Mouse (Mus musculus) neutrophil, adult 59 days (primary cell): Measurements from ENCODE around the gene Akap5. TPM values are rescaled to one million over a fixed set of nuclear protein-coding genes. Genes with fewer than 3 reads are reported as not detected.

Experiments used
- total RNA-seq, 2 experiments: library from RNA; stranded (reverse); gene quantifications; 1 replicate in 1 of 2; 2 replicates in 1 of 2; pipeline ENCODE4 v1.2.4; 2023

Akap5 gene
- total RNA-seq: under 1 TPM; 0.24 to 0.47 TPM

DNA sequence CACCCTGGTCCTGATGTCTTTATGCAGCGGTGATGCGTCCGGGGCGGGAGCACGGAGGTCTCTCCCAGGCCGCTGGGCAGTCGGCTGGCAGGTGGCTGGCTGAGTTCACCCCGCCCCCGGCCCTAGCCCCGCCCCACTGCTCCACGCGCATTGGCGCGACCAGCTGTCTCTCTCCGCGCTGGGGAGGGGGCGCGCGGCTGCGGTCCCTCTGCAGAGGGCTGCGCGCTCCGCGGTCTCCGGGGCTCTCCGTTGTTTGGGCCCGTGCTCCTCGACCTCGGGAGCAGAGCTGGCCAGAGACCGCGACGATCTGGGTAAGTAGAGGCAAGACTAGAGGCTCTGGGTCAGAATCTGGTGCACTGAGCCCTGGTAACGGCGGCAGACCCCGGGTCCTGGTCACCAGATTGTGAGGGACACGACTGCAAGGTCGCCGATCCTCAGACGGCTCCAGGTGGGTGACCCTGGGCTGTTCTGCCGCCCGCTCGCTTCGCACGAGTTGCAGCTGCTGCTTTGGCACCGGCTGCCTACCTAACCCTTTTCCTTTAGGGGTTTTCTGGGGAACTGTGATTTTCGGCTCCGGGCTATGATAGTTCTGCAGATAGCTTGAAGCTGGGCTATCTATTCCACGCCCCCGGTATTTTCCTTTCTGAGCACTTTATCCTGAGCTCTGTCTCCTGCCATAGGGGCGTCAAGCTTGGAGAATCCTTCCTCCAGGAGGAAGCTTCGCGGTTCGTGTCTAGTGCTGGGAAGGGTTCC, at the start of gene Akap5:
Akap5 (plus strand) TSS at position 213 of the 753 bp plus-strand sequence.

DNA sequence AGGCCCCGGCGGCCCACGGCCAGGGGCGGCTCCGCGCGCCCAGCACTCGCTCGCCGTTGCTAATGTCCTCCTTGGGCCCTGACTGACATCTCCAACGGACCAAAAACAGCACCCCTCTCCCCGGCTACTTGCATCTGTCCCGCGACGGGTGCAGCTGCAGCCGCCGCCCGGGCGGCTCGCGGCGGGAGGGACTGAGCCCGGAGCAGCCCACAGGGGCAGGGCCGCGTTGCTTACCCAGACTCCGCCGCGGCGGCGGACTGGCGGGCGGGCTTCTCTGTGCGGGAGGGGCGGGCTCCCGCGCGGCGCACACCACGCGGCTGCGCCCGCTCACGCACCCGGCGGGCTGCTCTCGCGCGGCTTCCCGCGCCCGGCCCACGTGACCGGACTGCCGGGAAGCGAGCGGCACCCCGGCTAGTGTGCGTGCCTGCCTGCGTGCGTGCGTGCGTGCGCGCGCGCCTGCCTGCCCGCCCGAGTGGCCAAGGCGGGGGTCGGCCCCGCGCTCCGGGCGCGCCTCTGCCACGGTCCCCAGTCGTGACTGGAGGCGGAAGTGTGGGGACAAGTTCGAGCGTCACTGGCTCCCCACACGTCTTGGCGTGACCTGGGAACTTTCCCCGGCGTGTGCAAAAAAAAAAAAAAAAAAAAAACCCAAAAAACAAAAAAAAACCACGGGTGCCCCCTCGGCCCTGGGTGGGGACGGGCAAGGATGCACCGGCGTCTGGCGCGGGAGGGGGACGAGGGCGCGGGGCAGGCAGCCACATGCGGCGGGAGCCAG, 44.7 kb downstream of the Akap5 start, which contains the start of gene Zbtb25:
Zbtb25 (minus strand) TSS at position 397 of the 772 bp plus-strand sequence.

DNA sequence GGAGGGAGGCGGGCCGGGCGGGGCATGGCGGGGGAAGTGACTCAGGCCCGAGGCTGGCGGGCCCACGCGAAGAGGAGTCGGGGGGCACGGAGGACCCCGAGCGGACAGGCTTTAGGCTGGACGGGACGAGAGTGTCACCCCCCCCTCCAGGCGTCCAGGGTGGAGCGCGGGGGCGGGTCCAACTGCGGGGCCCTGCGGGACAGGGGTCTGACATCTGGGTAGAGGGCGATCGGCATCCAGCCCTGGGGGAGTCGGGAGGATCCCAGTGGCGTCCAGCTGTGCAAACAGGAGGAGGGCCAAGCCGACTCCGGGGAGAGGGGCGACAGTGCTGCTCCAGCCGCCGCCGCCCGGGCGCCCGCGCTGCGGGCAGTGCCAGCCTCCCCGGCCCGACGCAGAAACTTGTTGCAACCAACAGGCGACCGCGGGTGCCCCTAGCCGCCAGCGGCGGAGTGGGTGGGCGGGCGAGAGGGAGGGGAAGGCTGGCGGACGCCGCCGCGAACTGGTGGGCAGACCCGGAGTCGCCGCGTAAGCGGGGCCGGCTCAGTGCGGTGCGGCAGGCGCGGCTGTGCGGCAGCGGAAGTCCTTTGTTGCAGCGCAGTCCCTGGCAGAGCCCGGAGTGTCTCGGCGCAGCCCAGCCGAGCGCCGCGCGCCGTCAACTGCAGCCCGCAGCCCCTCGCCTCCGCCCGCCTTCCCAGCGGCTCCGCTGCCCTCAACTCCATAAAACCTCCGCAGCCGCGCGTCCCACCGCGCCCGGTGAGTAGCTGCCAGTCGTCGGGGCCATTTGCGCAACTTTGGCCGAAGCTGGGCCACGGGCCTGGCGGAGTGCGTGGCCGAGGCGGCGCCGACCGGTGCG, 45.5 kb downstream of the Akap5 start, which contains the start of gene Zbtb1:
Zbtb1 (plus strand) TSS at position 289 of the 853 bp plus-strand sequence.

Other genes with a start within 250 kb of the Akap5 start
- not detected for gene Esr2, start 147.6 kb upstream of the Akap5 start, total RNA-seq
- not detected for gene Tex21, start 78.1 kb upstream of the Akap5 start, total RNA-seq
- gene Mthfd1, start 69.6 kb upstream of the Akap5 start, total RNA-seq: 10 to 100 TPM; 17.2 to 18.9 TPM
- gene Zbtb25, start 44.7 kb downstream of the Akap5 start, total RNA-seq: 1 to 10 TPM; 6.3 to 7.2 TPM
- 1 to 10 TPM; 5.4 to 6.5 TPM for gene Zbtb1, start 45.4 kb downstream of the Akap5 start, total RNA-seq
- 1 to 10 TPM; 5.8 to 6.6 TPM for gene Hspa2, start 79.3 kb downstream of the Akap5 start, total RNA-seq
- under 1 TPM in 1 of 2 experiments, not detected in 1; 0.22 TPM for gene Ppp1r36, start 92.6 kb downstream of the Akap5 start, total RNA-seq
- 100 to 1,000 TPM; 109 to 113 TPM for gene Plekhg3, start 206.0 kb downstream of the Akap5 start, total RNA-seq